Mouse (Mus musculus) fat pad, adult 2 months (tissue): Measurements from ENCODE around the gene Chd3.

Source experiments
- DNase-seq: peaks from one replicate; pipeline ENCODE4 v3.0.0-alpha.2; 2011; ENCODE audit warnings: low read depth, low spot score; ENCODE audit errors: extremely low read depth

Gene Chd3

DNA sequence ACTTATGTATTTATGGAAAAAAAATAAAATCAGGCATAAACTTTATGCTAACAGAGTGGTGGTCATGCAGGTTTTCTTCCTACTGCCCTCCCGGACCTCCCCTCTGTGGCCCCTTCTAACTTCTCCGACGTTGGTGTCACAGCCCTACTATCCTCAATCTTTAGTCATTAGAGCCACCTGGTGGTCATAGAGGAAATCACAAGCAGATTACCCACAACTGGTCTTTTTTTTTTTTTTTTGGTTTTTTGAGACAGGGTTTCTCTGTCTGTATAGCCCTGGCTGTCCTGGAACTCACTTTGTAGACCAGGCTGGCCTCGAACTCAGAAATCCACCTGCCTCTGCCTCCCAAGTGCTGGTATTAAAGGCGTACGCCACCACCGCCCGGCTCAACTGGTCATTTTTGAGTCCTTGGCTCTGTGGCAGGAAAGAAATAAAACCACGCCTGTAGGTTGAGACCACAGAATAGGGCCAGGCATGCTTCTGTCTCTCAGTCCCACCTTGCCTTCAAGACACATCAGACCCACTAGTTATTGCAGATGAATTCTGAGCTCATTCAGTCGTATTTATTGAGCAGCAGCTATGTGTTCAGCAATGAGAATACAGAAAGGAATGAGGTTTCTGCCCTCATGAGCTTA is 21.3 kb upstream of the Chd3 start:
- DNase-seq: no peak

DNA sequence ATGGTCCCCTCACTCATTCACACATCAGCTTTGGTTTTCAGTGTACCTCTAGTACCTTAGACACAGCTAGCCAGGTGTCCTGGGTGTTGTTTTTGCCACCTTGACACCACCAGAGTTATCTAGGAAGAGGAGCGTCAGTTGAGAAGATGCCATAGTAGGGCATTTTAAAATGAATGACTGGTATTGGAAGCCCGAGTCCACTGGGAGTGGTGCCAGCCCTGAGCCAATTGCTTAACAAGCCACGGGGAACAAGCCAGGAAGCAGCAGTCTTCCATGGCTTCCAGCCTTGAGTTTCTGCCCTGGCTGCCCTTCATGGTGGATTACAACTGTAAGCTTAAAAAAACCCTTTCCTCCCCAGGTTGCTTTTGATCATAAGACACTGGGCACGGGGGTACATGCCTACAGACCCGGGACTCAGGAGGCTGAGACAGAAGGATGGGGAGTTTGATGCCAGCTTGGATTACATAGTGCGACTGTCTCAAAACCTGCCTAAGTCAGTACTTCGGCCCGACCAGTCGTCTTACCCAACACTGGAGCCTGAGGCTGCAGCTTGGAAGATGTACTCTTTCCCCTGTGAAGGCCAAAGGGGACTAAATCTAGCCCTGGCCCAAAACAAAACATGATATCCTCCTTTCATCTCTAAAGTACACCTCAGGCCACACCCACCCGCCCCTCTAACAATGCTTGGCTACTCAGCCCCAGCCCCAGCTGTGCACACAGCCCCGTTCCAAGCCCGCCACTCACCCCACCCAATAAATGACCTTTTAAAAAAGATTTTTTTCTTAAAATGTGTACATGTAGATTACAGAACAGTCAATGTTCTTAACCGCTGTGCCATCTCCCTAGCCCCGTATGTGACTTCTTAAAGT is 20.6 kb upstream of the Chd3 start:
- DNase-seq: no peak

DNA sequence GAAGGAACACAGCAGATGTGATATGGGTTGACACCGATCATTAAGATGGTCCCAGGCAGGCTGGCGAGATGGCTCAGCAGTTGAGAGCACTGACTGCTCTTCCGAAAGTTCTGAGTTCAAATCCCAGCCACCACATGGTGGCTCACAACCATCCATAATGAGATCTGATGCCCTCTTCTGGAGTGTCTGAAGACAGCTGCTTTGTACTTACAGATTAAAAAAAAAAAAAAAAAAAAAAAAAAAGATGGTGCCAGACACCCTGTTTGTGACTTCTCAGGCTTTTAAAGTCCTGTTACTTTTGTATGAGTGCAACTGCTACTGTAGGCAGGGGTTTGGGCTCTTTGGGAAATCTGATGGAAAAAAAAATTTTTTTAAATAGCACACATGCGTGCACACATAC is 19.5 kb upstream of the Chd3 start:
- DNase-seq: no peak

DNA sequence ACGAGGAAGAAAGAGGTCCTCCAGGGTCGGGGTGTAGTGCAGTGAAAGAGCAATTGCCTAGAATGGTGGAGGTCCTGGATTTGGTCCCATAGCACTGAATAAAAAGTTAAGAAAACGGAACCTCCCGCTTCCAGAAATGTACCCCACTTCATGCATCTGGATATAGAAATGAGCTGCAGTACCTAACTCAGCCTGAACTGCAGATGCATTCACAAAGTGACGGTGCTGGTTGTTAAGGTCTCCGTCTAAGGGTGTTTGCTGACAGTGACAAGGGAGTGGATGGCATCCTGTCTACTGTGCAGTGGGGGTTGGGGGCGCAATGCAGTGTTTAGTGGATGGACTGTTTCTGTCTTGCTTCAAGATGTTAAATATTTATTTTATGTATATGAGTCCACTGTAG is 17.6 kb upstream of the Chd3 start:
- no peak for DNase-seq

DNA sequence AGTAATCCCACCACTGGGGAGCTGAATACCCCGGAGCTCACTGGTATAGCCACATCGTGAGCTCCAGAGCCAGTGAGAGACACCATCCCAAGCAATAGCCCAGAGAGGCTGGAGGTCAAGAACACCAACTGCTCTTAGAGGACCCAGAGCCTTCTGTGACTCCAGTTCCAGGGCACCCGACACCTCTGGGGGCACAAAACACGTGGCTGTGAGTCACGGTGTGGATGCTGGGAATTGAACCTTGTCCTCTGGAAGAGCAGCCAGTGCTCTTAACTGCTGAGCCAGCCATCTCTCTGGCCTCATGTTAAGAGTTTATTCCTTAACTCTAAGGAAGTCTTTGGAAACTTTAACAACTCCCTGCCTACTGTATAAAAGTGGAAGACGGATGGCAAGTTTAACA is 15.8 kb upstream of the Chd3 start:
- DNase-seq: no peak

DNA sequence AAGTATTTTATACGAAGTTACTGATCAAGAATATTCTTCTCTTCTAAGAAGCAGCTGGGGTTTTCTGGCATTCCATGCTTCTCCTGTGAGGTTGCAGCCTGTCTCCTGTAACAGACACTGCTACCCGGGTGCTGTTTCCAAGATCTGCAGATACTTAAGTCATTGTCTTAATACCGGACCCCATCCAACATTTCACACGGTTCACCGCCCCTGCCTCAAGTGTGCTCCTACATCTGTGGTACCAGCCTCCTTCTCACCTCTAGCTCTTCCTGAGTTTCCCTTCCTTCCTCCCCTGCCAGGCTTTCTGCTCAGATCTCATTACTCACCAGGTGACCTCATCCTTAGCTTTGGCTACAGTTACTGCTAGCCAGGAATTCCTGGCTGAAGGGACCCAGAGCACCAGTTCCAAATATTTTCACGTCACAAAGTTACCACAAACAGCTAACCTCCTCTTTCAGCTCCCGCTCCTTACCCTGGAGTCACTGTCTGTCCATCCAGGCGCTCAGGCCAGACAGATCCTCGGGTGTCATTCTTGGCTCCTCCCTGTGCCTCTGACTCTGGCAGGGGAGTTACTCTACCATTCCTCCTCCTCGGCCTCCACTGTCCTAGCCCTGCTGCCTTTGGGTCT is 13.4 kb upstream of the Chd3 start:
- no peak for DNase-seq

DNA sequence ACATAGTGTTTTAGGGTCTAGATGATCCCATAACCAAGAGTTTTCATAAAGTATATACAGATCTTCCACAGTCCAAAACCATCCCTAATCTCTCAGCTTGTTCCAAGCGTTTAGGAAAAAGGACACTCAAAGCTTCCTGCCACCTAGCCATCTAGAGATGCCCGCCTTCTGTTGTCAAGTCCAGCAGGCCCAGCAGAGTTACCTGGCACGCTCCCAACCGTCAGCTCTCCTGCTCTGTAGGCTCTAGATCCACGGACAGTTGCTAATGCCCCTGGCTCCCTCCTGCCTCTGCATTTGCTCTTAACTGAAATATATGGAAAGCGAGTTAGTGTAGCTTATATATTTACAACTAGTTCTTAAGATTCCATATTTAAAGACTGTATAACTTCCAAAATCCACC is 12.2 kb upstream of the Chd3 start:
- no peak for DNase-seq

DNA sequence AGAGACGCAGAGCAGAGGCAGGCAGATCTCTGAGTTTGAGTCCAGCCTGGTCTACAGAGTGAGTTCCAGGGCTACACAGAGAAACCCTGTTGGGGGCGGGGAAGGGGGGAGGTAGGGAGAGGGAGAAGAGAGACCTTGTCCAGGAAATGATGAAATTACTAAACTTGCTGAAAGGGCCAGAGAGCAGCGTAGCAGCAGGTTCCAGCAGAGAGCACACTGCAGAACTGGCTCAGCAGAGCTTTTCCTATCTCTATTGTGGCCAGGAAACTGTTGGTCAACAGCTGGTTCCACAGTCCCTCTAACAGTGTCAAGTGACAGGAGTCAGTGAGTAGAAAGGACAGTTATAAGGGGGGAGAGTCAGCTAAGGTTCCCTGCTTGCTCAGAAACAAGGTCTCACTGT is 10.4 kb upstream of the Chd3 start:
- DNase-seq: no peak

DNA sequence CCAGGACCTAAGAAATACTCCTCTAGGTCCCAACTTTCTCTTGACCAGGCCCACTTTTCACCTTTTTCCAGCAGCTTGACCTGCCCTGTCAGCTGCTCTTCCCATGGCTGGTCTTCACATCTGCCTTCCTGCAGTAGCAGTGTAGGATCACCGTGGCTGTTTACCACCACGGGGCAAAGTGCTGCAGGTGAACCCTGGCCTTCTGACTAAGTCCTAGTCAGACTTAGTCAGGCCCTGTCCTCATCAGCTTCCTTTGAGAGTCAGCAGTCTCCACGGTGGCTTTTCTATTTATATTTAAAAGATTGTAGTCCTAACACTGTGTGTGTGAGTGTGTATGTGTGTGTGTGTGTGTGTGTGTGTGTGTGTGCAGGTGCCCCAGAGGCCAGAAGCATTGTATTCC is 8.6 kb upstream of the Chd3 start:
- no peak for DNase-seq

DNA sequence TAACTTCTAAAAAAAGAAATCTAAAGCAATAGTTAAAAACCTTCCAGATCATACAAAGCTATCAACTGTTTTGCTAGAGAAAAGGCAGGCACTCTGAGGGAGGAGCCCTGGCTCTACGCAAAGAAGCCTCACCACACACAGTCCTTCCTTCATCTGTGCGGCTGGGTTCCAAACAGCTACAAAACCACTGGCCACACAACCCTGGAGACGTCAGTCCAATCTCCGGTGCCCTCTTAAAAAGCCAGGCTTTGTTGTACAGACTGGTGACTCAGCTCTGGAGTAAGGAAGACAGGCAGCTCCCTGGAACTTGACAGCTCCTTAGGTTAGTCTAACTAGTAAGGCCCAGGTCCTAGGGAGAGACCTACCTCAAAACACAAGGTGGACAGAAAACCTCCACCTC is 6.4 kb upstream of the Chd3 start:
- DNase-seq: no peak

DNA sequence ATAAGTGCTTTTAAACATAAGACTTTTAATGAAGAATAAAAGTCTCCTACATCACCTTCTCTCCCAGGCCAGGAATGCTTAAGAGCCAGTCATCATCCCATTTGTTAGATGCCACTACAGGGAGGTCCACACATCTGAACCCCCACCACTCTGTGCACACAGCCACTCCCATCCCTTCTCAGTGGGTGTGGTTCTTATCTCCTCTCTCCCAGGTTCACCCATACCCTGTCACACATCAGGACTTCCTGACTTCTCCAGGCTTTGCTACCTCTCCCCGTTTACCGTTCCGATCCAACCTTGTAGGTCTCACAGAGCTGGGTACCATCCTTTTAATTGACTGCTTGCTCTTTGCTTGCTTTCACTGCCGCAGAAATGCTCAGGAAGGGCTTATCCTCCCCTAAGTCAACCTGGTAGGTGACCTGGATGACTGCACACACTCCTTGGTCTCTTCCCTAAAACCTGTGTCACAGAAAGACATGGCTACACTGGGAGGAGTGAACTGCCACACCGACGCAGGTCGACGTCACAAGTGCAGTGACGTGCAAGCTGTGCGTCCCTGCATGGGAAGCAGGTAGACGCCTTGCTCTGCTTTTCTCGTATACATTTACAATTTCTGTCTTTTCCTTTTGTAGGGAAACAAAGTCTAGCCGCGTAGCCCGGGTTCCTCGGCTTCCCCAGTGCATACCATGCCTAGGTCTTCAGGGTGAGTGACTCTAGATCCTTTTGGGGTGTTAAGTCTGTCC is 4.2 kb upstream of the Chd3 start:
- no peak for DNase-seq

DNA sequence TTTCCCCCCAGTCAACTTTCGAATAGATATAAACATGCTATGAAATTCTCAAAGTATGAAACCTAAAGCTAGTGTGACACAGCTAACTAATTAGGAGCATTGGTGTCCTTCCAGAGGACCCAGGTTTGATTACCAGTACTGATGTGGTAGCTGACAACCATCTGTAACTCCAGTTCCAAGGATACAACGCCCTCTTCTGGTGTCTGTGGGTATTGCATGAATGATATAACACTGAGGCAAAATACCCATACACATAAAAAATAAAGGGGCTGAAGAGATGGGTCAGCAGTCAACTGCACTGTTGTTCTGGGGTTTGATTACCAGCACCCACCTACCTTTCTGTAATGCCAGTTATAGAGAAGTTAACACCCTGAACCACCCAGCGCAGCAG is 3.6 kb upstream of the Chd3 start:
- DNase-seq: no peak

DNA sequence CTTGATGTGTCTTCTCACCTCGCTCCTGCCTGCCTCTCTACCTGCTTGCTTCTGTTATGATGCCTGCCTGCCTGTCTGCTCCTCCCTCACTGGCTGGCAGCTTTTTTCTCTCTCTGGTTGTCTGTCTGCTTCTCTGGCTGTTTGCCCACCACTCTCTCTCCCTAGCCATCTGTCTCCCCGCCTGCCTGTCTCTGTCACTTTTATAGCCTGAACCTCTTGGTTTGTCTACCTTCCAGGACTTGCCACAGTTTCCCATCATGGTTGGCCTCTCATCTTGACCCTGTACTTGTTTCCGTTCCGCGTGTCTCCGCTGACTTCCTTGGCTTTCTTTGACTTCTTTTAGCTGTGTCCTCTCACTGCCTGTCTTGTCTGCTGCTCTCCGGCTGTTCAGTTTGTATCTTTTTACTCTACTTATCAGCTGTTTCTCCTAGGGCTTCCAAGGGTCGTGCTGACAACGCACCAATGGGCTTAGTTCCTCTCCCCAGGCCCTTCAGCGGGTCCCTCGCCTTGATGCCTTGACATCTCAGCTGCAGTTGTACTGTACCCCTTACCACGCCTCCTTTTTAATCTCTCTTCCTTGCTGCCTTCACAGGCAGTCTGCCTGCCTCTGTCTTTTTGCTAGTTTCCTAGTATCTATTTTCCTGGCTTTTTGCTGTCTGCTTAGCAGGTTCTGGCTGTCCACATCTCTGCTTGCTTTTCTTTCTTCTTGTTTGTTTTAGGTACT is 3.0 kb upstream of the Chd3 start:
- no peak for DNase-seq

DNA sequence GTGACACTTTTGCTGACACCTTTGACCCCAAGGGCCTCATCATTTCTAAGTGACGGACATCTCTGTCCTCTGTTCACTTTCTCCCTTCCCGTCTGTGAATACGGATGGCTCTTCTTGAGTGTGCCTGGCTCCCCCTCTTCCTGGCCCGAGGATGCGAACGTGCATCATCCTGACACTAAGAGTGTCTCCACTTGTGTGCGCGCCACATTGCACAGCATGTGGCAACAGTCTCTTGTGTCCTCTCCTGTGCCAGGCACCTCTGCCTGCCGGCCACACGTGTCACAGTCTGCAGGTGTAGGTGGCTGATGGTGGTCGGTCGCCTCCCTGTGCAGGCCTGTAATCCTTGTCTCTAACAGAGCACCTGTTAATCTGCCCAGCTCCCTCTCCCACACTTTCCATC is 2.4 kb upstream of the Chd3 start:
- no peak for DNase-seq

DNA sequence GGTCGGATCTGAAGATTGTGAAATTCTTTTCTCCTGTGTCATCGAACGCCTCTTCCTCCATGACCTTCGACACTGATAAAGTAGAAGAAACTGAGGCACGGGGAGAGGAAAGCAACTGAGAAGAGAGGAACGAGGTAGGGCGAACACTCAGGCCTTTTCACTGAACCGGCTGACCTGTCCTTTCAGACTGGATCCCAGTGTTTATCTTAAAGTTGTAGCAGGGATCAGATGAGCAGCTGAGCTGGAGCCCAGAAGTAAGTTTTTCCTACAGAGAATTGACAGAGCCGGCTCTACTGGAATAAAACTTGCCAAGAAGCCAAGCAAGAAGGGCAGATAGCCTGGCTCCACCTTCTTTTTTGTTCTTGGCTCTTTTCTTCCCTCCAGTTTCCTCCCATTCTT is 1.6 kb upstream of the Chd3 start:
- peak; percentile 42 for DNase-seq

DNA sequence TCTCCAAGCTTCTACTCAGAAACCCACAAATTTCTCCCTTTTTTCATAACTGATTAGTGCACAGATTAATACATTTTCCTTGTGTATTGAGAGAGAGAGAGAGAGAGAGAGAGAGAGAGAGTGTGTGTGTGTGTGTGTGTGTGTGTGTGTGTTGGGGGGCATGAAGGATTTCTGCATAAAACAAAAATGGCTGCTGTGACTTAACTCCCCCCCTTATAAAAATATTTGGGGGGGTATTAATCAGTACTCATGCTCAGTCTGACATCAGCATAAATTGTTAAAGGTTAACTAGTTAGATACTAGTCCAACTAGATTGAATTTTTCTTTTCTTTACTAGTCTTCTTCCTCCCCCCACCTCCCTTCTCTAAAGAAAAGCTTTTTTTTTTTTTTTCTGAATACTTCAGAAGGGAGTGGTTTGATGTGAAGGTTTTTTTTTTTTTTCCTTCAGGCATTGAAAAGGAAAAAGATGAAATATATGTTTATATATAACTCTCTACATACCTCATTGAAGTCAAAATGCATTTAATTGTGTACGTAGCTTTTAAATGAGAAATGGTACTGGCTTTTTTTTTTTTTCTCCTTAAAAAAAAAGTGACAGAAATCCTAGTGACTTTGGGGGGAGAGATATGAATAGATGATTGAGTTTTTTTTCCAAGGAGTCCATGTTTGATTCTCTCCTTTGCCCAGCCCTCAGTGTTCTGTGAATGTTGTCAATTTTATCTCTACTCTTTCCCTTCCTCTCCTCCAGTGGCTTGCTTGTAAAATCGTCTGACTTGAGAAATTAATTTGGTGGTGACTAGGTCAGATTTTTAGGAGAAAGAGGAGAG is 997 bp upstream of the Chd3 start:
- DNase-seq: no peak

DNA sequence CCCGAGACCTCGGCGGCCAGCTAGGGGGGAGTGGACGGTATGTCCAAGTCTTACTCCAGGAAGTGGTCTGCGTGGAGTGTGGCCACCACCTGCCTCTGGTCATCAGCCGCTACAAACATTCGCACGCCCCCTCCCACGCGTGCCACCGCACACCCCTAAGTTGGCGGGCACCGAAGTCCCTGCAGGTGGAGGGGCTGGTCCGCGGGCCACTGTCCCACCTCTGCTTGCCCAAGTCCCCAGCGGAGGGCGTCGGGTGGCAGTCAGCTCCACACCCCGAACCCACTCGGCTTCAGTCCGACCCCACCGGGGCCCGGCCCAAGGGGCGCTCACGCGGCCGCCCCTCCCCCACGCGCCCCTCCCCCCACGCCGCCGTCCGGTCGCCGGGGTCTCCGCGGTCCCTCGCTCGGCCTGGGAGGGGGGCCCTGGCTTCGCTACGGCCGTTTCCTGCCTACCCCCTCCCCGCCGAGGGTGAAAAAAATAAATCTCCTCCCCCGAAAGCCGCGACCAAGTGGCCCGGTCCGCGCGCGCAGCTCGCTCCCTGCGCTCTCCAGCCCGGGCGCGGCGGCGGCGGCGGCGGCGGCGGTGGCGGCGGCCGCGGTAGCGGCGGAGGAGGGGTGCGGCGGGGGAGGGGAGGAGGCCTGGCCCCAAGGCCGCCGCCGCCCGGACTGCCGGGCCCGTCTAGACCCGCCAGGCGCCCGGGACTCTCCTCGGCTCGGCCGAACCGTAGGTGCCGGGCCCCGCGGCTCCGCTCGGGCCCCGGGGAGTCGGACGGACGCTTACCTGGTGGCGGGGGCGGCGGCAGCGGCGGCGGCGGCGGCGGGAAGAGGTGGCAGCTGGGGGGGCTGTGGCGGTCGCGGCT is 621 bp downstream of the Chd3 start:
- DNase-seq: no peak

DNA sequence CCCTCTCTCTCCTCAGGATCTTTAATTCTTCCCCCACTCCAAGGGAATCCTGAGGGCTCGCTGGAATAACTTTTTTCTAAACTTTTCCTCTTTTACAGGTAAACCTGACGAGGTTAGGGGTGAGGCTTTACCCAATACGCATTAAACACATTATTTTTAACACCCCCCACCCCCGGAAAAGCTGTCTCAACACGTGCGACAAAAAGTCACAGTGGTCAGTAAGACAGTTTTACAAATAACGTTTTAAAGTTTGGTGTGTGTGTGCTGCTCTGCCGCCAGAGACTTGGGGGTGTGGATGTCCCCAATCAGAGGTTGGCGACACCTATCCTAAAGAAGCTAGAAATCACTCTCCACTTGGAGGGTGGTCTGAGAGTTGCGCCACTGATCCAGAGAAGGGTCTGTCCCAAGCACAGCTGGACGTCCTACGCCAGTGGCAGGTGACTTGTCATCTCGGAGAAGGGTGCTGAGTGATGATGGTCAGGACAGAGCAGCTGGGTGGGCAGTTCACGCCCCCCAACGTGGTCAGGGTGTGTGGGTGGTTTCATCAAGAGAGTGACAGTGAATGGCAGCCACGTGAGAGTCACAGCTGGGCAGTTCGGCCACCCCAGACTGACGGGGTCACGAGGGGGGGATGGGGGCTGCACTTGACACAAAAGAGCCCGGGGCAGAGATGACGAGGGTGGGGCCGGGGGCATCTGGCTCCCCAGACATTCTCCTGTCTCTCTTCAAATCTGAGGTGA is 1.4 kb downstream of the Chd3 start:
- no peak for DNase-seq
